Mouse (Mus musculus): Measurements from ENCODE around the gene Doxl2. TPM values are rescaled to one million over a fixed set of nuclear protein-coding genes. Genes with fewer than 3 reads are reported as not detected.

The Doxl2 gene
- polyA plus RNA-seq, 1 experiment, result not detected

GRCm38 (mm10) chr6:49021141-49022012 is 46.6 kb downstream of the Doxl2 start:
- 33% methylated on average over 14 of the region's 14 CpGs for WGBS
- TF ChIP-seq POLR2A (IDR thresholded peaks at IDR 0.05; ENCODE audit: insufficient read depth, low read depth, low read length) (no peak), CTCF (IDR thresholded peaks at IDR 0.05; ENCODE audit: insufficient read depth, low read depth, low read length) (no peak)
- peaks cover 3% of the 10 kb centered on the region; the same call in 1 of the 2 replicates for H3K4me1 ChIP-seq (ENCODE audit: control insufficient read depth, insufficient read depth, low read length)
- H3K27ac ChIP-seq (ENCODE audit: insufficient read depth, low read depth, low read length), result peak overlapping the region; percentile 31
- no peak overlapping the region for H3K4me3 ChIP-seq (ENCODE audit: insufficient read depth, low read depth, low read length)

GRCm38 (mm10) chr6:49022384-49022783 is 47.6 kb downstream of the Doxl2 start:
- 91% methylated on average over 2 of the region's 2 CpGs for WGBS
- no peak for TF ChIP-seq POLR2A (IDR thresholded peaks at IDR 0.05; ENCODE audit: insufficient read depth, low read depth, low read length)
- no peak for TF ChIP-seq CTCF (IDR thresholded peaks at IDR 0.05; ENCODE audit: insufficient read depth, low read depth, low read length)
- Histone ChIP-seq H3K4me3 (ENCODE audit: insufficient read depth, low read depth, low read length) (no peak overlapping the region), H3K4me1 (ENCODE audit: control insufficient read depth, insufficient read depth, low read length) (peaks cover 3% of the 10 kb centered on the region; the same call in 1 of the 2 replicates), H3K27ac (ENCODE audit: insufficient read depth, low read depth, low read length) (no peak overlapping the region)

- WGBS, result 89% methylated on average over 10 of the region's 10 CpGs
- Histone ChIP-seq H3K4me3 (ENCODE audit: insufficient read depth, low read depth, low read length) (no peak overlapping the region), H3K4me1 (ENCODE audit: control insufficient read depth, insufficient read depth, low read length) (peaks cover 3% of the 10 kb centered on the region; the same call in 1 of the 2 replicates), H3K27ac (ENCODE audit: insufficient read depth, low read depth, low read length) (no peak overlapping the region)
- no peak for TF ChIP-seq CTCF (IDR thresholded peaks at IDR 0.05; ENCODE audit: insufficient read depth, low read depth, low read length)
- TF ChIP-seq POLR2A (IDR thresholded peaks at IDR 0.05; ENCODE audit: insufficient read depth, low read depth, low read length), result no peak
Measured at GRCm38 (mm10) chr6:49023315-49023714, 48.6 kb downstream of the Doxl2 start.

DNA sequence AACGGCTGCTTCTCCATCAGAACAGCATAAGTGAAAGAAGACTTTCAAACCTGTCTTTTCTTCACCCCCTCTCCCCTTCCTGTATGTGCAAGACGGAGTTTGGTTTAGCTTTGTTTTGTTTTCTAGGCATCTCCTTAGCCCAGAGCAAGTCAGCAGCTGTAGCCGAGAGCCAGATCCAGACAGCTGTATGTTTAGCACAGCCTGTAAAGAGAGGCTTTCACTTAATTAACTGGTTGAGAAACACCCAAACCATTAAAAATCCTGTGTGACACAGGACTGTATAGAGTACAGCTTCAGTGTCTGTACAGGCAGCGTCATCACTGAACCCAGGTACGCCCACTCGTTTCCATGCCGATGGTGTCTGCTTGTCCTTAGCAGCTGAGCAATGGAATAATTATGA is 50.5 kb downstream of the Doxl2 start:
- 86% methylated on average over 7 of the region's 7 CpGs for WGBS
- Histone ChIP-seq H3K27ac (ENCODE audit: insufficient read depth, low read depth, low read length) (no peak overlapping the region), H3K4me1 (ENCODE audit: control insufficient read depth, insufficient read depth, low read length) (peaks cover 3% of the 10 kb centered on the region; the same call in 1 of the 2 replicates), H3K4me3 (ENCODE audit: insufficient read depth, low read depth, low read length) (no peak overlapping the region)
- TF ChIP-seq CTCF (IDR thresholded peaks at IDR 0.05; ENCODE audit: insufficient read depth, low read depth, low read length), result no peak
- TF ChIP-seq POLR2A (IDR thresholded peaks at IDR 0.05; ENCODE audit: insufficient read depth, low read depth, low read length), result no peak

DNA sequence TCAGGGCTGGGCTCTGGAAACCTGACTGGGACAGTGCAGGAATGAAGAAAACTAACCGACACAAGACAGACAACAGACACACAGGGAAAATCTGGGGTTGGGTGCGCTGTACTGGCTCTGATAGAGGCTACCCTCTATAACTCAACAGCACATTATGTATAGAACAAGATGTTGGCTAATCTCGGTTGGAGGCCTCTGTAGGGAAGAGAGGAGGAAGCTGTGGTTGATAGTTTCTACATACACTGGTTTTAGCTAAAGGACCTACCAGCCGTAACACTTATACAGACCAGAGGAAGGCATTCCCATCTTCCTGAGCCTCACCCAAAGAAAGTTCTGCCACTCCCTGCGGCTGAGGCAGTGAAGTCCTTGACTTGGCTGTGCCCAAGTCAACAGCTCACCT is 51.7 kb downstream of the Doxl2 start:
- 93% methylated on average over 5 of the region's 5 CpGs for WGBS
- Histone ChIP-seq H3K27ac (ENCODE audit: insufficient read depth, low read depth, low read length) (no peak overlapping the region), H3K4me3 (ENCODE audit: insufficient read depth, low read depth, low read length) (no peak overlapping the region), H3K4me1 (ENCODE audit: control insufficient read depth, insufficient read depth, low read length) (no peaks in the 10 kb centered on the region)
- TF ChIP-seq CTCF (IDR thresholded peaks at IDR 0.05; ENCODE audit: insufficient read depth, low read depth, low read length) (no peak), POLR2A (IDR thresholded peaks at IDR 0.05; ENCODE audit: insufficient read depth, low read depth, low read length) (no peak)

DNA sequence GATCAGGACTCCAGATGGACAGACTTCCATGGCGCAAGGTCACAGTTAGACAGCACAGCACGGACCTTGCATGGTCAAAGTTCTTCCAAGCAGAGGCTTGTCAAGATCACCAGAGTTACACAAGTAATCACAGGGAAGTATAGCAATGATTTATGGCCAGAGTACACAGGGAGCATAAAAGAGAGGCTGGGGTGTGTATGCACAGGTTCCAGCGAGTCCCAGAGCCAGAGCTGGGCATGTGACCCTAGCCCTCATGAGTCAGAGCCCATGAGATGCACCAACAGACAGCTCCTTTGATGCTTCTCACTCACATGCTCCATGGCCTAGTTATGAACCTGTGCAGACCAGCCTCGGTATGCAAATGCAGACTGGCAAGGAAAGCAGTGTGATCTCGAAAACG is 53.3 kb downstream of the Doxl2 start:
- TF ChIP-seq POLR2A (IDR thresholded peaks at IDR 0.05; ENCODE audit: insufficient read depth, low read depth, low read length) (no peak), CTCF (IDR thresholded peaks at IDR 0.05; ENCODE audit: insufficient read depth, low read depth, low read length) (no peak)
- no peaks in the 10 kb centered on the region for H3K4me1 ChIP-seq (ENCODE audit: control insufficient read depth, insufficient read depth, low read length)
- H3K27ac ChIP-seq (ENCODE audit: insufficient read depth, low read depth, low read length), result no peak overlapping the region
- WGBS, result 92% methylated on average over 6 of the region's 6 CpGs
- no peak overlapping the region for H3K4me3 ChIP-seq (ENCODE audit: insufficient read depth, low read depth, low read length)

Other genes with a start within 250 kb of the Doxl2 start
- gene Gimap1, start 235.9 kb upstream of the Doxl2 start, polyA plus RNA-seq (2012; ENCODE audit: insufficient read depth, insufficient read length, low replicate concordance, missing spikeins), result not detected in 2 replicates
- gene Gimap5, start 228.8 kb upstream of the Doxl2 start, polyA plus RNA-seq (2012; ENCODE audit: insufficient read depth, insufficient read length, low replicate concordance, missing spikeins), result not detected in 2 replicates
- gene Gimap3, start 204.1 kb upstream of the Doxl2 start, polyA plus RNA-seq (2012; ENCODE audit: insufficient read depth, insufficient read length, low replicate concordance, missing spikeins), result not detected in 2 replicates
- gene Tmem176a, start 134.0 kb upstream of the Doxl2 start, polyA plus RNA-seq (2012; ENCODE audit: insufficient read depth, insufficient read length, low replicate concordance, missing spikeins), result not detected in 2 replicates
- not detected in 2 replicates for gene Tmem176b, start 133.5 kb upstream of the Doxl2 start, polyA plus RNA-seq (2012; ENCODE audit: insufficient read depth, insufficient read length, low replicate concordance, missing spikeins)
- gene Aoc1, start 102.1 kb upstream of the Doxl2 start, polyA plus RNA-seq (2012; ENCODE audit: insufficient read depth, insufficient read length, low replicate concordance, missing spikeins), result not detected in 2 replicates
- gene 1600015I10Rik, start 45.1 kb upstream of the Doxl2 start, polyA plus RNA-seq (2012; ENCODE audit: insufficient read depth, insufficient read length, low replicate concordance, missing spikeins), result not detected in 2 replicates
- gene Svs1, start 11.9 kb downstream of the Doxl2 start, polyA plus RNA-seq (2012; ENCODE audit: insufficient read depth, insufficient read length, low replicate concordance, missing spikeins), result not detected in 2 replicates
- not detected in 2 replicates for gene Gpnmb, start 61.6 kb downstream of the Doxl2 start, polyA plus RNA-seq (2012; ENCODE audit: insufficient read depth, insufficient read length, low replicate concordance, missing spikeins)
- gene Malsu1, start 98.8 kb downstream of the Doxl2 start, polyA plus RNA-seq (2012; ENCODE audit: insufficient read depth, insufficient read length, low replicate concordance, missing spikeins), result not detected in 2 replicates
- gene Igf2bp3, start 240.0 kb downstream of the Doxl2 start, polyA plus RNA-seq (2012; ENCODE audit: insufficient read depth, insufficient read length, low replicate concordance, missing spikeins), result not detected in 2 replicates

Measured in olfactory bulb, adult 2 months (tissue).